Comparison of ENCODE assay signal across 29 mouse cellular contexts in the genomic region with DNA sequence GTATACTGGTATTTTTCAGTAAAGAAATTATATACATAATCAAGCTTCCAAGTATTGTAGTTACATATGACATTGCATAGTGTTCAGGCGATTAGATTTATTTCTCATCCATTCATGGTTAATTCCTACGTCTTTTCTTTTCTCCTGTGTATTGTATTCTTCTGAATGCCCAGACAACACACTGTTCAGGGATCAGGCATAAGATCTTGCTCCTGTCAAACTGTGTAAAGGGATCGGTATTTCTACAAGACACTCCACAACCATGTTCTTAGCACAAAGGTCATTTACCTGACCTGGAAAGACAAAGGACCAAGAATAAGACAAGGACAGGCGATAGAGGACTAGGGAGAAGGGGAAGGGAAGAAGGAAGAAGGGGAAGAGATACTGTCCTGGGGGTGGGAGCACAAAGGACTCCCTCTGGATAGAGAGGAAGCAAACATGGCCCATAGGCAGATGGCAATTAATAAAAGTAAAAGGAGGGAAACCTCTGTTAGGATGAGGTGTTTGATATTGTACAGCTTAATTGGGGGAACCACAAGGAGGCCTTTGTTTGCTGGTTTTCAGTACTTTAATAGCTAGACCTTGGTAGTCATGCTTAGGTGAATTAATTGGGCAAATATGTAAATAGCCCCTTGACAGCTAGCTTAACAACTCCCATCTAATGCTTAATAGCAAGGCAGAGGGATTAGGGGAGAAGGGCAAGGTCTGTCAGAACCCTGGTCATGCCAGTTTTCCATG. TPM values are rescaled to one million over a fixed set of nuclear protein-coding genes. Genes with fewer than 3 reads are reported as not detected.
"Had no signal": no experiment of that assay in that cellular context is flagged by ENCODE, and none has a peak within 500 bp of the region (broad histone marks: within the 10 kb centered on the region; RNA-seq: fewer than 3 reads in every experiment).

No protein-coding gene starts in this region.

- ATAC-seq: midbrain, embryonic 15.5 days had no signal

- H3K4me3 ChIP-seq: kidney, embryonic 15.5 days; liver, embryonic 13.5 days; midbrain, embryonic 15.5 days; neural tube, embryonic 12.5 days; neural tube, embryonic 15.5 days had no signal

- H3K27me3 ChIP-seq: kidney, embryonic 15.5 days; liver, embryonic 13.5 days; midbrain, embryonic 15.5 days; neural tube, embryonic 12.5 days; neural tube, embryonic 15.5 days had no signal

- H3K4me1 ChIP-seq: kidney, embryonic 15.5 days; liver, embryonic 13.5 days; midbrain, embryonic 15.5 days; neural tube, embryonic 15.5 days had no signal

- H3K36me3 ChIP-seq: kidney, embryonic 15.5 days; liver, embryonic 13.5 days; midbrain, embryonic 15.5 days; neural tube, embryonic 12.5 days; neural tube, embryonic 15.5 days had no signal

- H3K4me2 ChIP-seq: kidney, embryonic 15.5 days; liver, embryonic 13.5 days; midbrain, embryonic 15.5 days; neural tube, embryonic 12.5 days; neural tube, embryonic 15.5 days had no signal

- H3K27ac ChIP-seq: kidney, embryonic 15.5 days; liver, embryonic 13.5 days; midbrain, embryonic 15.5 days; neural tube, embryonic 12.5 days; neural tube, embryonic 15.5 days had no signal

- H3K9me3 ChIP-seq: kidney, embryonic 15.5 days; liver, embryonic 13.5 days; midbrain, embryonic 15.5 days; neural tube, embryonic 12.5 days; neural tube, embryonic 15.5 days had no signal

- DNase-seq: kidney, adult 11 months; kidney, adult 8-10 months; kidney, postnatal 10 days; kidney, postnatal 36 days; liver, embryonic 13.5 days; lung, adult 2 months; lung, postnatal 14 days; lung, postnatal 4 days; thymus, adult 18-20 months; thymus, postnatal 36 days had no signal

- H3K9ac ChIP-seq: kidney, embryonic 15.5 days; liver, embryonic 13.5 days; midbrain, embryonic 15.5 days; neural tube, embryonic 12.5 days; neural tube, embryonic 15.5 days had no signal

RNA-seq across cellular contexts. Expression of a gene that starts 1.3 kb away (rescaled TPM):
- total RNA-seq: layer of hippocampus, postnatal 14 days; left cerebral cortex, postnatal 10 days; left cerebral cortex, postnatal 36 days; liver, adult 2 months; megakaryocyte progenitor cell, adult 5-6 weeks; megakaryocyte-erythroid progenitor cell, adult 5-6 weeks had no signal
- polyA plus RNA-seq: kidney, embryonic 15.5 days; limb, embryonic 11.5 days; limb, embryonic 14.5 days; liver, adult 2 months; liver, embryonic 13.5 days; liver, embryonic 16.5 days; lung, adult 2 months; lung, embryonic 16.5 days; midbrain, embryonic 15.5 days; neural tube, embryonic 12.5 days; neural tube, embryonic 15.5 days; small intestine, adult 2 months; spleen, adult 2 months; stomach, embryonic 16.5 days; testis, adult 2 months; urinary bladder, adult 2 months had no signal

RNA-seq across cellular contexts. Expression of a gene that starts 9.5 kb away (rescaled TPM):
- total RNA-seq: layer of hippocampus, postnatal 14 days; left cerebral cortex, postnatal 10 days; left cerebral cortex, postnatal 36 days; liver, adult 2 months; megakaryocyte progenitor cell, adult 5-6 weeks; megakaryocyte-erythroid progenitor cell, adult 5-6 weeks had no signal
- polyA plus RNA-seq: kidney, embryonic 15.5 days; limb, embryonic 11.5 days; limb, embryonic 14.5 days; liver, adult 2 months; liver, embryonic 13.5 days; liver, embryonic 16.5 days; lung, adult 2 months; lung, embryonic 16.5 days; midbrain, embryonic 15.5 days; neural tube, embryonic 12.5 days; neural tube, embryonic 15.5 days; small intestine, adult 2 months; spleen, adult 2 months; stomach, embryonic 16.5 days; testis, adult 2 months; urinary bladder, adult 2 months had no signal

RNA-seq across cellular contexts. Expression of a gene that starts 15.9 kb away (rescaled TPM):
- total RNA-seq: layer of hippocampus, postnatal 14 days; left cerebral cortex, postnatal 10 days; left cerebral cortex, postnatal 36 days; liver, adult 2 months; megakaryocyte progenitor cell, adult 5-6 weeks; megakaryocyte-erythroid progenitor cell, adult 5-6 weeks had no signal
- polyA plus RNA-seq: kidney, embryonic 15.5 days; limb, embryonic 11.5 days; limb, embryonic 14.5 days; liver, adult 2 months; liver, embryonic 13.5 days; liver, embryonic 16.5 days; lung, adult 2 months; lung, embryonic 16.5 days; midbrain, embryonic 15.5 days; neural tube, embryonic 12.5 days; neural tube, embryonic 15.5 days; small intestine, adult 2 months; spleen, adult 2 months; stomach, embryonic 16.5 days; testis, adult 2 months; urinary bladder, adult 2 months had no signal

RNA-seq across cellular contexts. Expression of a gene that starts 24.0 kb away (rescaled TPM):
- total RNA-seq: layer of hippocampus, postnatal 14 days; left cerebral cortex, postnatal 10 days; left cerebral cortex, postnatal 36 days; liver, adult 2 months; megakaryocyte progenitor cell, adult 5-6 weeks; megakaryocyte-erythroid progenitor cell, adult 5-6 weeks had no signal
- polyA plus RNA-seq: kidney, embryonic 15.5 days; limb, embryonic 11.5 days; limb, embryonic 14.5 days; liver, adult 2 months; liver, embryonic 13.5 days; liver, embryonic 16.5 days; lung, adult 2 months; lung, embryonic 16.5 days; midbrain, embryonic 15.5 days; neural tube, embryonic 12.5 days; neural tube, embryonic 15.5 days; small intestine, adult 2 months; spleen, adult 2 months; stomach, embryonic 16.5 days; testis, adult 2 months; urinary bladder, adult 2 months had no signal

RNA-seq across cellular contexts. Expression of a gene that starts 28.8 kb away (rescaled TPM):
- total RNA-seq: layer of hippocampus, postnatal 14 days; left cerebral cortex, postnatal 10 days; left cerebral cortex, postnatal 36 days; liver, adult 2 months; megakaryocyte progenitor cell, adult 5-6 weeks; megakaryocyte-erythroid progenitor cell, adult 5-6 weeks had no signal
- polyA plus RNA-seq: kidney, embryonic 15.5 days; limb, embryonic 11.5 days; limb, embryonic 14.5 days; liver, adult 2 months; liver, embryonic 13.5 days; liver, embryonic 16.5 days; lung, adult 2 months; lung, embryonic 16.5 days; midbrain, embryonic 15.5 days; neural tube, embryonic 12.5 days; neural tube, embryonic 15.5 days; spleen, adult 2 months; stomach, embryonic 16.5 days; testis, adult 2 months had no signal
